Mouse (Mus musculus) stomach, embryonic 14.5 days (tissue): Measurements from ENCODE around the gene Prr14l. TPM values are rescaled to one million over a fixed set of nuclear protein-coding genes. Genes with fewer than 3 reads are reported as not detected.
"Not testable (repeated sequence)": the region's sequence is repeated elsewhere in the genome, so short reads cannot be mapped to it uniquely, and the experiment has no call there.

Source experiments
- ATAC-seq: fragments of 200-750 bp; cut with Nextera tagmentation; 2 replicates; pipeline ENCODE4 v1.8.0; 2017; ENCODE audit warnings: low read depth, moderate TSS enrichment; ENCODE audit not compliant: insufficient number of reproducible peaks, insufficient read depth, low FRiP score
- H3K27ac ChIP-seq: fragments of 300-500 bp; sonication (generic); 2 replicates; pipeline ENCODE4 v1.5.1; 2014; ENCODE audit warnings: mild to moderate bottlenecking, low read length, moderate library complexity, mixed read lengths
- H3K27me3 ChIP-seq: fragments of 300-500 bp; sonication (generic); 2 replicates; pipeline ENCODE4 v1.6.1; 2014; ENCODE audit warnings: low read length, control low read depth, mixed read lengths; ENCODE audit not compliant: control insufficient read depth, insufficient read depth
- H3K36me3 ChIP-seq: fragments of 300-500 bp; sonication (generic); 2 replicates; pipeline ENCODE4 v1.6.1; 2014; ENCODE audit warnings: mild to moderate bottlenecking, control low read depth, low read length, moderate library complexity, mixed read lengths; ENCODE audit not compliant: control insufficient read depth, insufficient read depth
- H3K4me1 ChIP-seq: fragments of 300-500 bp; sonication (generic); 2 replicates; pipeline ENCODE4 v1.6.1; 2014; ENCODE audit warnings: low read length, control low read depth, mixed read lengths; ENCODE audit not compliant: control insufficient read depth, insufficient read depth
- H3K4me2 ChIP-seq: fragments of 300-500 bp; sonication (generic); replicated peaks from 2 replicates; pipeline ENCODE4 v1.6.1; 2014; ENCODE audit warnings: low read depth, low read length, control low read depth
- H3K4me3 ChIP-seq: fragments of 300-500 bp; sonication (generic); 2 replicates; pipeline ENCODE4 v1.5.1; 2014; ENCODE audit warnings: low read depth, low read length, control low read depth
- H3K9ac ChIP-seq: fragments of 300-500 bp; sonication (generic); replicated peaks from 2 replicates; pipeline ENCODE4 v1.6.1; 2014; ENCODE audit warnings: low read depth, mild to moderate bottlenecking, control low read depth, low read length, moderate library complexity, mixed read lengths
- H3K9me3 ChIP-seq: fragments of 300-500 bp; sonication (generic); 2 replicates; pipeline ENCODE4 v1.6.1; 2016; ENCODE audit warnings: low read depth, low read length, control low read depth; ENCODE audit not compliant: control insufficient read depth
- WGBS: fragments of 180-500 bp; shearing (Covaris S2); extraction: QIAGEN DNeasy Blood & Tissue Kit; methylation state at CpG from one replicate; pipeline ENCODE4 v1.1.7; 2014; 5-methylcytosine and 5-hydroxymethylcytosine counted together
- polyA plus RNA-seq: library from polyadenylated mRNA; unstranded; fragments of >200 nt; fragmentation: Nextera tagmentation; extraction: Ambion mirVana; gene quantifications from 2 replicates; pipeline ENCODE4 v1.2.1, GENCODE M21; 2014

Gene Prr14l
- polyA plus RNA-seq, 1 experiment from 2014 or later: 21.3 TPM

DNA sequence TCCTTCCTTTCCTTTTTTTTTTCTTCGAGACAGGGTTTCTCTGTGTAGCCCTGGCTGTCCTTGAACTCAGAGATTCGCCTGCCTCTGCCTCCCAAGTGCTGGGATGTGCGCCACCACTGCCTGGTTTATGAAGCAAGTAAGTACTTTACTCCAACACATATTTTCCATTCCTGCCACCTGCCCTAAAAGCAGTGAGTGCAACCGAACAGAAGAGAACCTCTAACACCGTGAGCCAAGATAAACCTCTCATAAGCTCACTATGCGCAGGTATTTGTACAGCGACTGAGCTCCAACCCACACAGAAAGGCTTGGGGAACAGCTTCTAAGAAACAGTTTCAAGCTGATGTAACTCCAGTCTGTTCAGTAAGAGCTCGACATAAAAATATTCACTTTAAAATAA lies 97.9 kb downstream of the Prr14l start:
- H3K27ac ChIP-seq: no peak overlapping the region
- 93% methylated on average over 8 of the region's 8 CpGs for WGBS
- no peak for ATAC-seq
- no peak overlapping the region for H3K9ac ChIP-seq
- H3K4me2 ChIP-seq: no peak overlapping the region
- no peak overlapping the region for H3K4me3 ChIP-seq
- H3K36me3 ChIP-seq: no peaks in the 10 kb centered on the region
- H3K9me3 ChIP-seq: no peaks in the 10 kb centered on the region
- H3K27me3 ChIP-seq: no peaks in the 10 kb centered on the region
- no peaks in the 10 kb centered on the region for H3K4me1 ChIP-seq

DNA sequence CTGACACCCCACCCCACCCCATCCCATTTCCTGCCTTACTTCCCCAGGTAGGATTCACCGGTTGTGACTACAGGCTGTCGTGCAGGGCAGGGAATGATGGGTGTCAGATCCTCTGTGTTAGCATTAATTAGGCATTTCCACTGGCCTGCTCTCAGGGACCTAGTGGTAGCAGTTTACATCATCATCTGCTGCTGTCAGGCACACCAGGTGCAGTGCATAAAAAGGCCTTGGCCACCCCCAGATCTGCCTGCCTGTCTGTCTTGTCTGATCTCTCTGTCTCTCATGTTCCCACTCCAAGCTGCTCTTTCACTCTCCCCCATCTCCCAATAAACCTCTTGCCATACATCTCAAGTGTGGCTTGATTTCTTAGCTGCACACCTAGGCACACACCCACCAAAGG lies 102.3 kb downstream of the Prr14l start:
- H3K9ac ChIP-seq: no peak overlapping the region
- no peak overlapping the region for H3K4me3 ChIP-seq
- 40% methylated on average over 2 of the region's 2 CpGs for whole genome bisulfite sequencing
- ATAC-seq: no peak
- H3K27me3 ChIP-seq: no peaks in the 10 kb centered on the region
- H3K9me3 ChIP-seq: no peaks in the 10 kb centered on the region
- H3K4me1 ChIP-seq: peaks cover 4% of the 10 kb centered on the region; the same call in 1 of the 2 replicates
- H3K4me2 ChIP-seq: no peak overlapping the region
- H3K36me3 ChIP-seq: no peaks in the 10 kb centered on the region
- no peak overlapping the region for H3K27ac ChIP-seq

DNA sequence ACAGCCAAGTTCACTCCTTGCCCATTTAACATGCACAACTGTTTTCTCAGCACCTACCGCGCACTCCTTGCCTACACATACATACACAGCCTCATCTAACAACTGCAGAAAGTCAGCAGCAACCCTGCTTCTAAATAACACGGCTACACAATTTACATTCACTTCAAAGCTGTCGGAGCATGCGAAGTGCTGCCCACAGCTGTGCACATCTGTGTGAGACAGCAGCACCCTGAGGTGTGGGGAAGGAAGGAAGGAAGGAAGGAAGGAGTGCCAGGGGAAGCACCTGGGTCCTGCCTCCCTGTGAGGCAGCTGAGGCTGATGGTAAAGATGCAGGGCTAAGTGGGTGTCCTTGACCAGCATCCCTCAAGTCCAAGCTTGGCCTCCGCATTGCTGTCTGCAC lies 105.1 kb downstream of the Prr14l start:
- 74% methylated on average over 6 of the region's 6 CpGs for WGBS
- Histone ChIP-seq H3K9ac (no peak overlapping the region), H3K4me1 (peaks cover 20% of the 10 kb centered on the region), H3K27me3 (no peaks in the 10 kb centered on the region), H3K36me3 (no peaks in the 10 kb centered on the region), H3K9me3 (no peaks in the 10 kb centered on the region), H3K4me2 (no peak overlapping the region), H3K27ac (no peak overlapping the region), H3K4me3 (no peak overlapping the region)
- ATAC-seq: no peak

DNA sequence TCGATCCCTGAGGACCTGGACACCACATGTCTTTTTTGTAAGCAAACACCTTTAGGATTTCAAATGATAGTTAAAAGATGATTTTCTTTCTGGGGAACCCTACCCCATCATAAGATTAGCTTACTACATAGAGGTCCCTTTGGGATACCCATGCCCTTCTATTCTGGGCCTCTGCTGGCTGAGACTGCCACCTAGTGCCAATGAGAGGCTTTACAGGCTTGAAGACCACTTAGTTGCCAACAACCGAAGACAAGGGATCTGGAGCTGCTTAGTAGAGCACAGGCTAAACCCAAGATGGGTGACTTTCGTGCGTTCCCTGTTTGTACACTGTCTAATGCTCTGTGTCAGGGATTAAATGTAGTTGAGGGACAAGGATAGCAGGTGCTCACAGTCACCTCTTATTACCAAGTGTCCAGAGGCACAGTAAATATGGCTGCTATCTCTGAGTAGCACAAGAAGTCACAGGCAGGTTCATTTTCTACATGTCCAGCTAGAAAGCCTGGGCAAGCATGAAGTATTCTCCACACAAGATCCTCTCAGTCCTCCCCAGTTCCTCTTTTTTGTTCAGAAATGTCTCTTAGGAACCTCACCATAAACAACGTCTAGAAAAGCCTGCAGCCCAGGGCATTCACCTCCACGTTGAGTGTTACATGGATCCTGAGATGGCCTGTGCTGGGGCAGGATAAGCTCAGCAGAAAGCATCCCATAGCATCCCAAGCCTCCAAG lies 106.2 kb downstream of the Prr14l start:
- Histone ChIP-seq H3K27me3 (no peaks in the 10 kb centered on the region), H3K4me1 (peaks cover 21% of the 10 kb centered on the region), H3K36me3 (no peaks in the 10 kb centered on the region), H3K27ac (no peak overlapping the region), H3K9ac (no peak overlapping the region), H3K9me3 (no peaks in the 10 kb centered on the region), H3K4me3 (no peak overlapping the region), H3K4me2 (no peak overlapping the region)
- ATAC-seq: no peak
- 66% methylated on average over 6 of the region's 6 CpGs for WGBS

DNA sequence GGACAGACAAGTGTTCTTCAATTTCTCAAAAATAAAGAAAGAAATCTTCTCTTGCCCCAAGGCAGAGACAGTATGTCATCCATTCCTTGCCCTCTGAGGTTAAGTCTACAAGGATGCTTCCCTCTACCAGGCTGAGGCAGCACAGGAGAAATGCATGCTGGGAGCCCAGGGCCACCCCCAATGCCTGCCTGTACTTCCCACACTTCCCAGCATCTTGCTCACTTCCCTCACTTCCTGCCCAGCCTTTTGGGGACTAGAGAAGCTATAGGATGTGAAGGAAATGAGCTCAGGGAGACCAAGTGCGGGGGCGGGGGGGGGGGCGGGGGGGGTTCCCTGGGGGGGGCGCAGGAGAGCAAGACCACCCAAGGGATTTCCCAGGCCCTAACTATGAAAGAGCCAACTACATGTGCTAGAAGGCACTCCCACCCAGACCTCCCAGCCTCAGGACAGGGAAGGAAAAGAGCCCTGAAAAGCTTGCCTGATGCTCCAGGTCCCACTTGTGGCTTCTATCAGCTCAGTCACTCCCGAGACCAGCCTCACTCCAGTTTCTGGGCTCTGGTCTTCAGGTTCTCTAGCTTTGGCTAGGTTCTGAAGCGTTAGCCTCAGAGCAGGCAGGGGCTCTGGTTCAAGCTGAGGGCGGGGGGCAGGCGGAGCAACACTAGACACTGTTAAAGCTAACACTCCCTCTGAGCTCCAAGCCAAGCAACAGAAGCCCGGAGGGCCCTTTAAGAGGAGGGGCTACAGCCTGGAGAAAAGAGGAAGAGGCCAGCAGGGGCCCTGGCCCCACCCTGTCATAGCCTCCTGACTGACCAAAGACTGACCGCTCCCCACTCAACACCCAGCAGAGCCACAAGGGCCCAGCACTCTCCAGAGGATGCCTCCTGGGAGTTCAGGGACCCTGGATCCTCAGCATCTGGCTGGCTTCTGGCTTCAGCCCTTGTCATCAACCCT lies 108.1 kb downstream of the Prr14l start:
- 2% methylated on average over 6 of the region's 10 CpGs for WGBS
- Histone ChIP-seq H3K9ac (peak overlapping the region; percentile 18; the same call in 1 of the 2 replicates), H3K27me3 (no peaks in the 10 kb centered on the region), H3K4me3 (peak overlapping the region; percentile 34), H3K27ac (peak overlapping the region; percentile 79), H3K36me3 (no peaks in the 10 kb centered on the region), H3K4me2 (peak overlapping the region; percentile 50), H3K4me1 (peaks cover 21% of the 10 kb centered on the region), H3K9me3 (no peaks in the 10 kb centered on the region)
- peak; percentile 89 for ATAC-seq

DNA sequence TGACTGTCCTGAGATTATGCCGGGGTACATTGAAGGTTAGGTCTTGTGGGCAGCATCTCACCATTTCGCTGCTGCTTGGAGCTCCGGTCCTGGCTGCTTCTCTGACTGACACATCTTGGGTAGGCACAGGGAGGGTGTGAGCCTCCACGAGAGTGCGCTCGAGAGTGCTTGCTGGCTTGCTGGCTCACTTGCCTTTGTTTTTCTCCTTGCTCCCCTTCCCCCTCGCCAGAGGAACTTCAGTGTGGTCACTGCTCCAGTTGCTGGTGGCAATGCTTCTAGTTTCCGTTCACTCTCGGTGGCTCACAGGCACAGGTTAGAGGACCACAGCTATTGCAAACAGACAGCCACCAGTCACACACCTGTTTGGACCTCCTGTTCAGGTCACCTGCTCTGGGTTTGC lies 111.9 kb downstream of the Prr14l start:
- 58% methylated on average over 9 of the region's 9 CpGs for WGBS
- Histone ChIP-seq H3K9me3 (no peaks in the 10 kb centered on the region), H3K4me2 (no peak overlapping the region), H3K4me1 (peaks cover 21% of the 10 kb centered on the region), H3K4me3 (no peak overlapping the region), H3K9ac (no peak overlapping the region), H3K27ac (no peak overlapping the region), H3K36me3 (no peaks in the 10 kb centered on the region), H3K27me3 (no peaks in the 10 kb centered on the region)
- no peak for ATAC-seq

DNA sequence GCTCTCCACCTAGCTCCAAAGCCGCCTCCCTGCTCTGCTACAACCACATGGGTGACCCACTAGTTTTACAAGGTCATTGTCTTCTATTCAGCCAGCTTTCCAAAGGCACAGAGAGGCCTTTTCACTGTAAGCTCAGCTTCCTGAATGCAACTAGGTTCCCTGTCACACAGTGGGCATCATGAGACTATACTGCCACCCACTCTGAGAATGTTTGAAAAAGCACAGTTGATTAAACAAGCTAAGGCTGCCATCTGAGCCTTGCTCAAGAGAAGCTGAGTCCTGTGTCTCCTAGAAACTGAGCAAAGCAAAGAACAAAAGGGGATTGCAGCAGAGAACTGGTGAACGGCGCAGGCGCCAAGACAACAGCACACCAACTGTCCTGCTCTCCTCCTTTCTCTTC lies 112.7 kb downstream of the Prr14l start:
- H3K9ac ChIP-seq, H3K4me2 ChIP-seq, ATAC-seq, H3K9me3 ChIP-seq, H3K27ac ChIP-seq, H3K4me3 ChIP-seq, H3K27me3 ChIP-seq, H3K36me3 ChIP-seq: not testable (repeated sequence)
- peaks cover 16% of the 10 kb centered on the region for H3K4me1 ChIP-seq
- WGBS: 72% methylated on average over 4 of the region's 4 CpGs

DNA sequence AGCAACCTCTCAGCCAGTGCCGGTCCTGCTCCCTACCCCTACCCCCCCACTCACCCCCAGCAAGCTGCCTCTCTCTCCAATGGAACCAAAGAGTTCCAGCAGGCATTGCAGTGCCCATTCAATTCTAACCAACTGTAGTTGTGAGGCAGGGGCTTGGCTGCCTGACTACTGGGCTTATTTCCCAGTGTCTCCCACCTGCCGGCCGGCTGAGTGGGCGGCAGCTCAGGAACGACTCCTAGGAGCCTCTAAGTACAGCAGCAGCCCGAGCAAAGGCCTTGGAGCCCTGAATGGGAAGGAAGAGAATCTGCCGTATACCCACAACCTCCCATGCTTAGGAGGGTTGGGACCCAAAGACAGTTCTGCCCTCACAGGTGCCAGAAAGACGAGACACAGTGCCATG lies 113.2 kb downstream of the Prr14l start:
- peak overlapping the region; percentile 44; the same call in 1 of the 2 replicates for H3K27ac ChIP-seq
- H3K4me1 ChIP-seq: peaks cover 14% of the 10 kb centered on the region
- H3K27me3 ChIP-seq, ATAC-seq, H3K36me3 ChIP-seq, H3K9me3 ChIP-seq, H3K4me2 ChIP-seq, H3K4me3 ChIP-seq, H3K9ac ChIP-seq: not testable (repeated sequence)
- 69% methylated on average over 8 of the region's 8 CpGs for WGBS
